Mouse (Mus musculus) thymus, postnatal 4 days (tissue): ENCODE measurements around the gene Smc1b.
"Not testable (repeated sequence)": the region's sequence is repeated elsewhere in the genome, so short reads cannot be mapped to it uniquely, and the experiment has no call there.

Experiments used
- DNase-seq: peaks from one replicate; pipeline ENCODE4 v3.0.0; 2021

Smc1b gene

DNA sequence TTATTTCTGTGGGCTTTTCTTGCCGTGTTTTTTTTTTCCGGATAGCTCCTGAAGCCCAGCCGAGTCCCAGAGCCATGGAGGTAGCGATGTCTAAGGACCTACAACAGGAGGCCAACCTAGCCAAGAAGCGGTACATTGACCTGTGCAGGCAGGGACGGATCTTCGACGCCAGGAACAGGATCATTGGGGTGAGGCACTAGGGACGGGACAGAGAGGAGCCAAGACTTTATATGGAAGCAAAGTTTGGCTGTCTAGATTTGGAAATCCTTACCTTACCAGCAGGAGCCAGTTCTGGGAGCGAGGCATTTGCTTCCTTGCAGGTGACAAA, 393 bp upstream of the Smc1b start:
- DNase-seq = no peak

GRCm38 (mm10) chr15:85085641-85086040, 46.1 kb downstream of the Smc1b start:
- no peak for DNase-seq

- no peak for DNase-seq
Measured at GRCm38 (mm10) chr15:85072651-85073050, 59.1 kb downstream of the Smc1b start.

DNA sequence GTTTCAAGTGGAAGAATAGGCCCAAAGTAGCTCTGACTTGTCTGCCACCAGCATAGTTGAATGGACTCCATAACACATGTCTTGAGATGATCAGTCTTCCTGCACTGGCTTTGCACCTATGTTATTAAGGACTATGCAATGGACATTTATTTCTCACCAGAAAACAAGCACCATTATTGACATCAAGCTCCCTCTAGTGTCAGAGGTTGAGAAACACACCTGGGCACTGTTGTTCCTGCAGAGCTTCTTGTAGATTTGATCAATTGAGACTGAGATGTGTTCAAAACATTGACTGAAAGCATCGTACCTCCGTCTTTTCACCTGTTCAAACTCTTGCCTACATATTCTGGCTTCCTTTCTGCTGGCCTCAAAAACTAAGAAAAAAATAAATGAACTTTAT, 61.2 kb downstream of the Smc1b start:
- DNase-seq = peak; percentile 41

- DNase-seq = no peak
Measured at GRCm38 (mm10) chr15:85063421-85063820, 68.3 kb downstream of the Smc1b start.

GRCm38 (mm10) chr15:85055186-85055585, 76.6 kb downstream of the Smc1b start:
- DNase-seq = no peak

GRCm38 (mm10) chr15:85054098-85054497, 77.7 kb downstream of the Smc1b start:
- no peak for DNase-seq

- DNase-seq = no peak
Measured at GRCm38 (mm10) chr15:85049758-85050157, 82.0 kb downstream of the Smc1b start.

DNA sequence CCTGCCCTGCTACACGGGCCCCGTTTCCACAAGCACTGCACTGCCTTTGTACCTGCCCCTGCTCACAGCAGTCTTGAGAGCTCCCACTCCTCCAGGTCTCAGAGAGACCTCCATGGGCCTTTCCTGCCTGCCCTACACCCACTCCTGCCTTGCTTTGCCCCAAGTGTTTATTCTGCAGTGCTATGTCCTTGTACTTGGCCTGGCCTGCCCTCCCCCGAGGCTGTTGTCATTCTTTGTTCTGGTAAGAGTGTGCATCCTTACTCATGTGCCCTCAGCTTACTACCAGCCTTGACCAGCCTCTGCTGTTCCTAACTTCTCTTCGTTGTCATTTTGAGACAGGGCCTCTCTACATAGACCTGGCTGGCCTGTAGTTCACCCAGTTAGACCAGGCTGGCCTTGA, 83.9 kb downstream of the Smc1b start:
- no peak for DNase-seq

GRCm38 (mm10) chr15:85046230-85046950, 85.4 kb downstream of the Smc1b start:
- no peak for DNase-seq

DNA sequence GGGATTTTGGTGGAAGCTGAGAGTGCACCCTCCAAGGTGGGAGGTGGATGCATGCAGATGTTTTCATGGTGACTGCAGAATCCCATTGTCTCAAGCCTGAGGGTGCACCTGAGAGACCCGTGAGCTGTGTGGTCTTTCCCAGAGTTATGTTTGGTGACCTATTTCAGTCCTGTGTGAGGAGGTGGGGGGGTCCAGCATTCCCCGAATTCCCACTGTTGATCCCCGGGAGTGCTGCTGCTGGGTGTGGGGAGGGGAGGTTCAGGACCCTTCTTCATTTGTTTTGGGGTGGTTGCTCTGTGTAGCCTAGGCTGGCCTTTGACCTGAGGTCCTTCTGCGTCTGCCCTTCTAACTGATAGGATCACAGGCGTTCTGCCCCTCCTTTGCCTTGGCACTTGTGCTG, 88.0 kb downstream of the Smc1b start:
- no peak for DNase-seq

DNA sequence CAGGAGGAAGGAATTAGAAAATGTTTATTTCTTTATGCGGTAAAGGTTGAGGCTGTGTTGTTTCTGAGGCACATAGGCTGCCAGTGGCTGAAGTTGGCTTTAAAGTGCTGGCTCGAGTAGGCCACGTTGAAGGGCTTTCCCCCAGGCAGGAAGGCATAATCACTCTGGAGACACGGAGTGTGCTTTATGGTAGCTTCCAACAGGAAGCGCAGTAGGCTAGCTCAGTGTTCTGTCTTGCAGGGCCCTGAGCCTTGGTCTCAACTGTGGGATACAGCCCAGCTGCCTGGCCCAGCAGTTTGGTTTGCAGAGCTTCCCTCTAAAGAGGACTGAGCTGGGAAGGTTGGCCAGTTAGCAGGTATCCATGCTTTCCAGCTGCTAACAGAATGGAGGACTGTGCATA, 88.6 kb downstream of the Smc1b start:
- peak; percentile 31 for DNase-seq

DNA sequence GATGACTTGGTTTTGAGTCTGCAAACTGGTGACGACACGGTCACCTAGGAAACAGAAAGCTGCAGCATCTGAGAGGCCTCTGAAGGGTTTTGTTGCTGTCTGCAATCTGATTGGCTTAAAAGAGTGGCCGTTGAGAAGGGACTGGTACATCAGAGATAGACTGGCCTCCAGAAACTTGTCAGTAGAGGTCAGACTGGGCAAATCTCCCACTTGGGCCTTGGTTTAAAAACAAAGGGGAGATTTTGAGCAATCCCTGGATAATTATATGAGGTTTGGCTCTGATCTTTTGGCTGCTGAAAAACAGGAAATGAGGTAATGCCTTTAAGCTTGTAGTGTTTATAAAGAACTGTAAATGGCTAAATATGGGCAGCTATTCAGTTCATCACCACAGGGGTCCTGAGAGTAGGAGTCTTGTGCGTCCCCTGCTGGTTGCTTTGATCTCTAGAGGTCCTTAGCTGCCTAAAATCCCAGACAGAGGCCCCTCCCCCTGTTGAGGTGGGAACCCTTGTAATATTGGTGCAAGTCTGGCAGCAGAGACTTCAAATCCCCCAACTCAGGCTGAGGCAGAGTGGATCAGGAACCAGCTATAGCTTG, 89.3 kb downstream of the Smc1b start:
- peak; percentile 77 for DNase-seq

DNA sequence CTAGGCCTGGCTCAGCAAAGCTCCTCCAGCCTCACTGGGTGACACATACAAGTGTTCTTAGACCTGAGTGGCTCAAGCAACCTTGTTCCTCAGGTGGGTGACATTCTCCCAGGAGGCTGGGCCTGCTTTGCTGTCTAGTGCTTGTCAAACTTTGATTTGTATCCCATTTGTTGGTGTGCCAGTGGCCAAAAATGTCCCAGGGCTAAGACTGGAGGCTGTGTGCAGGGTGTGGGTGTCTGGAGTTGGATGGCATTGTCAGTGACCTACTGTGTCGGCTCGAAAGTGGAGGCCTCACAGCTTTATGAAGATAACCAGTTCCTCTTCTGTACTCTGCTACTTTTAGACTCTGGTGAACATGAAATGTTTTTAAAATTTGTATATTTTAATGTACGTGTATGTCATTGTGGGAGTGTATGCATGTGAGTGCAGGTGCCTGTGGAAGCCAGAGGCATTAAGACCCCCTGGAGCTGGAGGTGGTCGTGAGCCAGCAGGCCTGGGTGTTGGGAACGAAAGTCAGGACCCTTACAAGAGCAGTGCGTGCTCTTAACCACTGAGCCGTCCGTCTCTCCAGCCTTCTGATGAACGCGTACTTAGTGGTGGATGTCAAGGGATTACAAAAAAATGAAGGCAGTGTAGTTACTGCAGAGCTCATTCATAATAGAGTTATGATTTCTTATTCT, 90.1 kb downstream of the Smc1b start:
- no peak for DNase-seq

- no peak for DNase-seq
Measured at GRCm38 (mm10) chr15:85037343-85037690, 94.4 kb downstream of the Smc1b start.

- DNase-seq = peak; percentile 98
Measured at GRCm38 (mm10) chr15:85036566-85037342, 95.0 kb downstream of the Smc1b start.

- not testable (repeated sequence) for DNase-seq
Measured at GRCm38 (mm10) chr15:85033916-85034315, 97.8 kb downstream of the Smc1b start.

GRCm38 (mm10) chr15:85031866-85032265, 99.9 kb downstream of the Smc1b start:
- DNase-seq = no peak

GRCm38 (mm10) chr15:85030643-85031042, 101.1 kb downstream of the Smc1b start:
- not testable (repeated sequence) for DNase-seq

- not testable (repeated sequence) for DNase-seq
Measured at GRCm38 (mm10) chr15:85028648-85029047, 103.1 kb downstream of the Smc1b start, which contains the start of gene Fam118a. Gene Fam118a, plus strand, starts transcription at chr15:85028948.

DNA sequence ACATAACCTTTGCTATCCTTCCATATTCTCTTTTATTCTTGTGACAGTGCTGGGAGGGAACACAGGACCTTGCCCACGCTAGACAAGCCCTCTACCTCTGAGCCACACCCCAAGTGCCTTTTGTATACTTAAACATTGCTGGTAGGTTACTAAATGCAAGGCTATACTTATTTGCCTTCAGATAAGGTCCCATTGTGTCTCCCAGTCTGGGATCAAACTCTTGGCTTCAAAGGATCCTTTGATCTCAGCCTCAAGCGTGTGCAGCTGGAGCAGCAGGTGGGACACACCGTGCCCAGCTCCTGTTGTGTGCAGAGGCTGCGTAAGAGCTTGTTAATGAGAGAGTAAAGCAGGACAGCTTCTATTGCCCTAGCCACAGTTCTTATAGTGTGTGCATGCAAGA, 104.0 kb downstream of the Smc1b start:
- DNase-seq = no peak

GRCm38 (mm10) chr15:85026197-85026596, 105.6 kb downstream of the Smc1b start:
- DNase-seq = no peak

GRCm38 (mm10) chr15:85022211-85022610, 109.6 kb downstream of the Smc1b start:
- DNase-seq = no peak
